Mouse (Mus musculus): ENCODE results near the gene Fabp3. TPM values are rescaled to one million over a fixed set of nuclear protein-coding genes. Genes with fewer than 3 reads are reported as not detected.

The Fabp3 gene
- polyA plus RNA-seq, 1 experiment from 2014 or later, result 5.1 TPM

- peaks cover 7% of the 10 kb centered on the region; the same call in 1 of the 2 replicates for H3K36me3 ChIP-seq (ENCODE audit: control insufficient read depth, insufficient read depth, low read length)
- no peak overlapping the region for H3K4me3 ChIP-seq (ENCODE audit: low read depth, low read length)
- no peak overlapping the region for H3K27ac ChIP-seq (ENCODE audit: low read length)
- H3K4me2 ChIP-seq (replicated peaks; ENCODE audit: low read depth, low read length), result no peak overlapping the region
- no peak for ATAC-seq (ENCODE audit: insufficient number of reproducible peaks, insufficient read depth, low FRiP score, low read depth)
- no peak overlapping the region for H3K9ac ChIP-seq (replicated peaks; ENCODE audit: low read depth, low read length)
- H3K27me3 ChIP-seq (ENCODE audit: control insufficient read depth, insufficient read depth, low read length), result peaks cover 4% of the 10 kb centered on the region; the same call in 1 of the 2 replicates
- H3K9me3 ChIP-seq (ENCODE audit: control insufficient read depth, low read depth, low read length), result no peaks in the 10 kb centered on the region
- peaks cover 9% of the 10 kb centered on the region; the same call in 1 of the 2 replicates for H3K4me1 ChIP-seq (ENCODE audit: control insufficient read depth, insufficient read depth, low read length)
- 88% methylated on average over 3 of the region's 3 CpGs for WGBS
Measured at GRCm38 (mm10) chr4:130312526-130312925, 4.1 kb downstream of the Fabp3 start.

- H3K27ac ChIP-seq (ENCODE audit: low read length), result no peak overlapping the region
- no peaks in the 10 kb centered on the region for H3K9me3 ChIP-seq (ENCODE audit: control insufficient read depth, low read depth, low read length)
- H3K4me3 ChIP-seq (ENCODE audit: low read depth, low read length), result no peak overlapping the region
- peaks cover 9% of the 10 kb centered on the region; the same call in 1 of the 2 replicates for H3K4me1 ChIP-seq (ENCODE audit: control insufficient read depth, insufficient read depth, low read length)
- peaks cover 7% of the 10 kb centered on the region; the same call in 1 of the 2 replicates for H3K36me3 ChIP-seq (ENCODE audit: control insufficient read depth, insufficient read depth, low read length)
- 93% methylated on average over 4 of the region's 4 CpGs for WGBS
- no peak overlapping the region for H3K9ac ChIP-seq (replicated peaks; ENCODE audit: low read depth, low read length)
- H3K27me3 ChIP-seq (ENCODE audit: control insufficient read depth, insufficient read depth, low read length), result no peaks in the 10 kb centered on the region
- ATAC-seq (ENCODE audit: insufficient number of reproducible peaks, insufficient read depth, low FRiP score, low read depth), result no peak
- no peak overlapping the region for H3K4me2 ChIP-seq (replicated peaks; ENCODE audit: low read depth, low read length)
Measured at GRCm38 (mm10) chr4:130313552-130313951, 5.2 kb downstream of the Fabp3 start.

- H3K9me3 ChIP-seq (ENCODE audit: control insufficient read depth, low read depth, low read length), result no peaks in the 10 kb centered on the region
- H3K4me2 ChIP-seq (replicated peaks; ENCODE audit: low read depth, low read length), result no peak overlapping the region
- H3K27ac ChIP-seq (ENCODE audit: low read length), result no peak overlapping the region
- H3K27me3 ChIP-seq (ENCODE audit: control insufficient read depth, insufficient read depth, low read length), result no peaks in the 10 kb centered on the region
- ATAC-seq (ENCODE audit: insufficient number of reproducible peaks, insufficient read depth, low FRiP score, low read depth), result no peak
- H3K4me3 ChIP-seq (ENCODE audit: low read depth, low read length), result no peak overlapping the region
- no peak overlapping the region for H3K9ac ChIP-seq (replicated peaks; ENCODE audit: low read depth, low read length)
- 66% methylated on average over 13 of the region's 13 CpGs for WGBS
- H3K4me1 ChIP-seq (ENCODE audit: control insufficient read depth, insufficient read depth, low read length), result peaks cover 9% of the 10 kb centered on the region; the same call in 1 of the 2 replicates
- peaks cover 7% of the 10 kb centered on the region; the same call in 1 of the 2 replicates for H3K36me3 ChIP-seq (ENCODE audit: control insufficient read depth, insufficient read depth, low read length)
Measured at GRCm38 (mm10) chr4:130315771-130316527, 7.6 kb downstream of the Fabp3 start.

- Histone ChIP-seq H3K4me1 (ENCODE audit: control insufficient read depth, insufficient read depth, low read length) (peaks cover 9% of the 10 kb centered on the region; the same call in 1 of the 2 replicates), H3K4me2 (replicated peaks; ENCODE audit: low read depth, low read length) (no peak overlapping the region), H3K4me3 (ENCODE audit: low read depth, low read length) (no peak overlapping the region), H3K27ac (ENCODE audit: low read length) (no peak overlapping the region), H3K9me3 (ENCODE audit: control insufficient read depth, low read depth, low read length) (no peaks in the 10 kb centered on the region), H3K27me3 (ENCODE audit: control insufficient read depth, insufficient read depth, low read length) (no peaks in the 10 kb centered on the region), H3K9ac (replicated peaks; ENCODE audit: low read depth, low read length) (no peak overlapping the region), H3K36me3 (ENCODE audit: control insufficient read depth, insufficient read depth, low read length) (peaks cover 9% of the 10 kb centered on the region; the same call in 1 of the 2 replicates)
- no peak for ATAC-seq (ENCODE audit: insufficient number of reproducible peaks, insufficient read depth, low FRiP score, low read depth)
- WGBS, result 87% methylated on average over 10 of the region's 10 CpGs
Measured at GRCm38 (mm10) chr4:130316691-130317090, 8.3 kb downstream of the Fabp3 start.

- Histone ChIP-seq H3K4me3 (ENCODE audit: low read depth, low read length) (no peak overlapping the region), H3K9ac (replicated peaks; ENCODE audit: low read depth, low read length) (no peak overlapping the region), H3K4me2 (replicated peaks; ENCODE audit: low read depth, low read length) (no peak overlapping the region), H3K27me3 (ENCODE audit: control insufficient read depth, insufficient read depth, low read length) (no peaks in the 10 kb centered on the region), H3K36me3 (ENCODE audit: control insufficient read depth, insufficient read depth, low read length) (peaks cover 18% of the 10 kb centered on the region; the same call in 1 of the 2 replicates), H3K27ac (ENCODE audit: low read length) (no peak overlapping the region), H3K4me1 (ENCODE audit: control insufficient read depth, insufficient read depth, low read length) (peaks cover 9% of the 10 kb centered on the region; the same call in 1 of the 2 replicates), H3K9me3 (ENCODE audit: control insufficient read depth, low read depth, low read length) (no peaks in the 10 kb centered on the region)
- ATAC-seq (ENCODE audit: insufficient number of reproducible peaks, insufficient read depth, low FRiP score, low read depth), result no peak
- WGBS, result 71% methylated on average over 3 of the region's 3 CpGs
Measured at GRCm38 (mm10) chr4:130318122-130318521, 9.7 kb downstream of the Fabp3 start.

- Histone ChIP-seq H3K36me3 (ENCODE audit: control insufficient read depth, insufficient read depth, low read length) (peaks cover 18% of the 10 kb centered on the region; the same call in 1 of the 2 replicates), H3K9me3 (ENCODE audit: control insufficient read depth, low read depth, low read length) (no peaks in the 10 kb centered on the region)
- WGBS, result 84% methylated on average over 7 of the region's 7 CpGs
Measured at GRCm38 (mm10) chr4:130319564-130319963, 11.2 kb downstream of the Fabp3 start.

GRCm38 (mm10) chr4:130321640-130322039 is 13.2 kb downstream of the Fabp3 start:
- no peak for ATAC-seq (ENCODE audit: insufficient number of reproducible peaks, insufficient read depth, low FRiP score, low read depth)
- 0 out of 2 replicates have a peak, but pooled peaks cover 3% of the 10 kb centered on the region for H3K4me1 ChIP-seq (ENCODE audit: control insufficient read depth, insufficient read depth, low read length)
- H3K9me3 ChIP-seq (ENCODE audit: control insufficient read depth, low read depth, low read length), result no peaks in the 10 kb centered on the region
- no peak overlapping the region for H3K27ac ChIP-seq (ENCODE audit: low read length)
- no peak overlapping the region for H3K9ac ChIP-seq (replicated peaks; ENCODE audit: low read depth, low read length)
- H3K36me3 ChIP-seq (ENCODE audit: control insufficient read depth, insufficient read depth, low read length), result peaks cover 25% of the 10 kb centered on the region
- no peak overlapping the region for H3K4me3 ChIP-seq (ENCODE audit: low read depth, low read length)
- 91% methylated on average over 7 of the region's 7 CpGs for WGBS
- H3K27me3 ChIP-seq (ENCODE audit: control insufficient read depth, insufficient read depth, low read length), result no peaks in the 10 kb centered on the region
- H3K4me2 ChIP-seq (replicated peaks; ENCODE audit: low read depth, low read length), result no peak overlapping the region

More at GRCm38 (mm10) chr4:130319564-130319963, 11.2 kb downstream of the Fabp3 start:
- Histone ChIP-seq H3K27me3 (ENCODE audit: control insufficient read depth, insufficient read depth, low read length) (no peaks in the 10 kb centered on the region), H3K9ac (replicated peaks; ENCODE audit: low read depth, low read length) (no peak overlapping the region), H3K27ac (ENCODE audit: low read length) (no peak overlapping the region), H3K4me1 (ENCODE audit: control insufficient read depth, insufficient read depth, low read length) (peaks cover 9% of the 10 kb centered on the region; the same call in 1 of the 2 replicates), H3K4me2 (replicated peaks; ENCODE audit: low read depth, low read length) (no peak overlapping the region), H3K4me3 (ENCODE audit: low read depth, low read length) (no peak overlapping the region)
- ATAC-seq (ENCODE audit: insufficient number of reproducible peaks, insufficient read depth, low FRiP score, low read depth), result no peak

GRCm38 (mm10) chr4:130322567-130322966 is 14.2 kb downstream of the Fabp3 start:
- H3K9ac ChIP-seq (replicated peaks; ENCODE audit: low read depth, low read length), result no peak overlapping the region
- H3K4me3 ChIP-seq (ENCODE audit: low read depth, low read length), result no peak overlapping the region
- no peaks in the 10 kb centered on the region for H3K27me3 ChIP-seq (ENCODE audit: control insufficient read depth, insufficient read depth, low read length)
- no peak for ATAC-seq (ENCODE audit: insufficient number of reproducible peaks, insufficient read depth, low FRiP score, low read depth)
- H3K36me3 ChIP-seq (ENCODE audit: control insufficient read depth, insufficient read depth, low read length), result peaks cover 31% of the 10 kb centered on the region
- 76% methylated on average over 7 of the region's 7 CpGs for WGBS
- no peaks in the 10 kb centered on the region for H3K9me3 ChIP-seq (ENCODE audit: control insufficient read depth, low read depth, low read length)
- no peak overlapping the region for H3K27ac ChIP-seq (ENCODE audit: low read length)
- no peaks in the 10 kb centered on the region for H3K4me1 ChIP-seq (ENCODE audit: control insufficient read depth, insufficient read depth, low read length)
- H3K4me2 ChIP-seq (replicated peaks; ENCODE audit: low read depth, low read length), result no peak overlapping the region
